Mouse (Mus musculus) liver, embryonic 14.5 days (tissue): ENCODE measurements around the gene Praf2.

Experiments
- CTCF ChIP-seq: IDR thresholded peaks from 2 replicates; pipeline ENCODE4 v1.5.1; 2016; ENCODE audit warnings: antibody characterized with exemption, low read depth, control low read depth
- EP300 ChIP-seq: IDR thresholded peaks from 2 replicates; pipeline ENCODE4 v1.6.1; 2016; ENCODE audit warnings: antibody characterized with exemption, low read depth

DNA sequence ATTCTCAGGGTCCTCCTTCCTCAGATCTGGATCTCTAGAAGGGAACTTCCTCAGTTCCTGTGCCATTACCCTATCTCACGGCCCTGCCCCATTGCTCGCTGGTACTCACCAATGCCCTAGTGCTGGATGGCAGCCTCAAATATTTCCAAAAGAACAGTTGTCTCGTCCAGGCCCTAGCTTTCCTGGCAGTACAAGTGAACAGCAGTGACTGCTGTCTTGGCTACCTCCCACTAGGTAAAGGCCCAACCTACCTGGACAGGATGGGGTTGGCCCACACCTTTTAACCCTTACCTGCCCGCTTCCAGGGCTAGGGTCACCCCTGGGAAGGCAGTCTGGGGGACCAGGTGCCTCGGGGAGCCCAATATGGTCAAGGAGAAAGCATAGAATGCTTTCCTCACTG is 12.9 kb downstream of the Praf2 start:
- TF ChIP-seq CTCF (no peak), EP300 (no peak)
